Mouse (Mus musculus) heart, embryonic 11.5 days (tissue): ENCODE measurements around the gene Stambpl1. TPM values are rescaled to one million over a fixed set of nuclear protein-coding genes. Genes with fewer than 3 reads are reported as not detected.

ENCODE experiments used
- ATAC-seq: fragments of 200-750 bp; cut with Nextera tagmentation; replicated peaks from 2 replicates; pipeline ENCODE4 v1.8.0; 2017; ENCODE audit warnings: moderate library complexity; ENCODE audit not compliant: insufficient number of reproducible peaks, low FRiP score, low TSS enrichment
- H3K27ac ChIP-seq: fragments of 300-500 bp; sonication (generic); 2 replicates; pipeline ENCODE4 v1.5.1; 2014; ENCODE audit warnings: mild to moderate bottlenecking, low read depth, low read length
- H3K27me3 ChIP-seq: fragments of 300-500 bp; sonication (generic); 2 replicates; pipeline ENCODE4 v1.6.1; 2014; ENCODE audit warnings: mild to moderate bottlenecking, low read length, mixed read lengths; ENCODE audit not compliant: control insufficient read depth, insufficient read depth
- H3K36me3 ChIP-seq: fragments of 300-500 bp; sonication (generic); 2 replicates; pipeline ENCODE4 v1.6.1; 2014; ENCODE audit warnings: mild to moderate bottlenecking, low read length, moderate library complexity, mixed read lengths; ENCODE audit not compliant: control insufficient read depth, insufficient read depth
- H3K4me1 ChIP-seq: fragments of 300-500 bp; sonication (generic); 2 replicates; pipeline ENCODE4 v1.6.1; 2014; ENCODE audit warnings: low read length; ENCODE audit not compliant: control insufficient read depth, insufficient read depth
- H3K4me2 ChIP-seq: fragments of 300-500 bp; sonication (generic); 2 replicates; pipeline ENCODE4 v1.6.1; 2014; ENCODE audit warnings: mild to moderate bottlenecking, moderate library complexity
- H3K4me3 ChIP-seq: fragments of 300-500 bp; sonication (generic); 2 replicates; pipeline ENCODE4 v1.5.1; 2014; ENCODE audit warnings: low read depth, low read length
- H3K9ac ChIP-seq: fragments of 300-500 bp; sonication (generic); 2 replicates; pipeline ENCODE4 v1.6.1; 2014; ENCODE audit warnings: mild to moderate bottlenecking, low read depth, low read length, moderate library complexity
- H3K9me3 ChIP-seq: fragments of 300-500 bp; sonication (generic); replicated peaks from 2 replicates; pipeline ENCODE4 v1.6.1; 2016; ENCODE audit warnings: low read length; ENCODE audit not compliant: control insufficient read depth
- WGBS: fragments of 180-500 bp; shearing (Covaris S2); extraction: QIAGEN DNeasy Blood & Tissue Kit; methylation state at CpG from one replicate; pipeline ENCODE4 v1.1.7; 2014; ENCODE audit not compliant: insufficient replicate concordance; 5-methylcytosine and 5-hydroxymethylcytosine counted together
- polyA plus RNA-seq: library from polyadenylated mRNA; unstranded; fragments of >200 nt; fragmentation: Nextera tagmentation; extraction: Ambion mirVana; gene quantifications from 2 replicates; pipeline ENCODE4 v1.2.1, GENCODE M21; 2014

Stambpl1 gene
- polyA plus RNA-seq, 1 experiment from 2014 or later, result 5.2 TPM

DNA sequence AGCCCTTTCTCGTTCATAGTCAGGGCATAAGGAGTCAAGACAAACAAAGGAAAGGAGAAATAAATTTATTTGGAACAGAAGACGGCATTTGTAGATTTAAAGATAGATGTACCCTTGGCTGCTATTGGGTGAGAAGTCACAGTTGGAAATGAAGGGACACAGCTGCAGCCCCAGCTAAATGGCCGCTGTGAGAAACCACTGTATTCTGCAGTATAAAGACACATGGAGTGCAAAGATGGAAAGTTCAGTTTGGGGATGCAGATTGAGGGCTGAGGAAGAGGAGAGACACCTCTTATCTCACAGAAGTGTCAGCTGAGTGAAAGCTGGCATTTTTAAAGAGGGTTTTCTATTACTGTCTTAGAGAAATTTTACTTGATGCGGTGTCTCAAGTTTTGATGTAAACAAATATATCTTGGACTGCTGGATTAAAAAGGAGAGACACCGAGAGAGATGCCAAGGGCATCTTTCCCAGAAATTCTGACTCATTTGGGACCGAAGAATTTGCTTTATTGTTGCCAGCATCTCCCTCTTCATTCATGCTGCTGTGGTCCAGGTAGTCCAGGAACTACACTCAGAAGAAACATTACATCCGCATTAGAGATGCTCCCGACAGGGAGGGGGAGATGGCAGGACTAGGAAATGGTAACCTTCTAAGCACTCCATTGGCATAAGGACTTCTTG, 14.9 kb downstream of the Stambpl1 start:
- Histone ChIP-seq H3K27me3 (no peaks in the 10 kb centered on the region), H3K4me3 (no peak overlapping the region), H3K4me2 (no peak overlapping the region), H3K4me1 (no peaks in the 10 kb centered on the region), H3K27ac (no peak overlapping the region), H3K9ac (no peak overlapping the region), H3K9me3 (no peaks in the 10 kb centered on the region), H3K36me3 (no peaks in the 10 kb centered on the region)
- no peak for ATAC-seq
- 78% methylated on average over 8 of the region's 8 CpGs for WGBS

DNA sequence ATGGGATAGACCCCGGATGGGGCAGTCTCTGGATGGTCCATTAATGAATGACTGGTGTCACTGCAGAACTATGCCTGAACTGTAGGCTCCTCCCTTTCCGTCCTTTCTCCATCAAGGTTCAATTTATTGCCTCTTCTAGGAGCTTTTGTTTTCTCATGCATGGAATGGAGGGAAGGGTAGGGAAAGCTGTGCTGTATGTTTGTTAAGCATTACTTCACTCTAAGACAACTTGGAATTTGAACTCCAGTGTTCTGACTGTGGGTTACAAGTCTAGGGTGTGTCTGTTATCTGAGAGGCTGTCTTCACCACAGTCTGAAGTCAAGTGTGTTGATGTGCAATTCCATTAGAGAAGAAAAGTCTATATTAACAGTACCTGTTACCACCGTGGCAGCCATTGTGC, 17.0 kb downstream of the Stambpl1 start:
- Histone ChIP-seq H3K27me3 (no peaks in the 10 kb centered on the region), H3K9me3 (no peaks in the 10 kb centered on the region), H3K27ac (no peak overlapping the region), H3K9ac (no peak overlapping the region), H3K4me1 (no peaks in the 10 kb centered on the region), H3K36me3 (no peaks in the 10 kb centered on the region), H3K4me2 (no peak overlapping the region), H3K4me3 (no peak overlapping the region)
- ATAC-seq, result no peak
- 59% methylated on average over 3 of the region's 3 CpGs for WGBS

DNA sequence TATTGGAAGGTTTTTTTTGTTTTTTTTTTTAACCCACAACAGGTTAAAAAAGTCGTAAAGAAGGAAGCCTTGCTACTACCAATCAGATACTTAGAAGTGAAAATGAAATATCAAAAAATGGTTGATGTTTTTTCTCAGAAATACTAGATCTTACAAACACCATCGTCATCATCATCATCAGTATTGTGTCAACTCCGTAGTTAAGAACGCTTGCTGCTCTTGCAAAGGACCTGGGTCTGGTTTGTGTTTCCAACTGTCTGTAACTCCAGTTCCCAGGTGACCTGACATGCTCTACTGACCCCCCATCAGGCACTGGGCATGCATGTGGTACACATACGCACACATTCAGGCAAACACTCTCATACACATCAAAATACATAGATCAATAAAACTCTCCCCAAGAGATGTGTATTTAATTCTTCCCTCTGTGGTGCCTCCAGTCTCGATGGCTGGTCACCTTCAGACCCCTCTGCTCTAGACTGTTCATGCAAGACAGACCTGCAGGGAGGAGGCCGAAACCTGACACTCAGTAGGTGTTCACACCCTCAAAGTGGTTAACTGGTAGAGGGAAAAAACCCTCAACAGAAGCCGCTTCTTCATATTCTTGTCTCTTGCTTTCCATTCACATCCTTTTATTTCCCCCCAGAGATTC, 18.0 kb downstream of the Stambpl1 start:
- 78% methylated on average over 8 of the region's 8 CpGs for WGBS
- no peak overlapping the region for H3K27ac ChIP-seq
- ATAC-seq, result no peak

DNA sequence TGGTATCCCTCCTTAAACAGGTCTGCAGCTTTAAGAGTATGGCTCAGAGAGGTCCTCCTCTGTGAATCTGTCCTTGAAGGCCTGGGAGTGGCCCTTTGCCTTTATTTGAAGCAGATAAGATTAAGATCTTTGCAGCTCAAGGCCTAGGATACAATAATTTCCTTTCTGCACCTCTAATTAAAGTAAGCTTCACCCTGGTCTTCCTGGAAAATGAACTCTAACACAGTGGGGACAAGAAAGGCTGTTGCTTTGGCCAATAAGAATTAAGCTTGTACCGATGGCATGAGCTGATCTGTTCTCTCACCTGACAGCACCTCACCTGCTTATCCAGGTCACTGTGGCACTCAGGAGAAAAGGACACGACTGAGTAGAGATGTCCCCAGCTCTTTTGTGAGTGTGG, 18.8 kb downstream of the Stambpl1 start:
- Histone ChIP-seq H3K4me1 (no peaks in the 10 kb centered on the region), H3K4me2 (no peak overlapping the region), H3K4me3 (no peak overlapping the region), H3K9me3 (no peaks in the 10 kb centered on the region), H3K27ac (no peak overlapping the region), H3K27me3 (no peaks in the 10 kb centered on the region), H3K36me3 (no peaks in the 10 kb centered on the region), H3K9ac (no peak overlapping the region)
- WGBS, result 52% methylated on average over 2 of the region's 2 CpGs
- no peak for ATAC-seq

More for the DNA sequence above, 18.0 kb downstream of the Stambpl1 start:
- no peaks in the 10 kb centered on the region for H3K27me3 ChIP-seq
- no peaks in the 10 kb centered on the region for H3K4me1 ChIP-seq
- no peaks in the 10 kb centered on the region for H3K36me3 ChIP-seq
- H3K9me3 ChIP-seq, result no peaks in the 10 kb centered on the region
- H3K9ac ChIP-seq, result no peak overlapping the region
- no peak overlapping the region for H3K4me3 ChIP-seq
- H3K4me2 ChIP-seq, result no peak overlapping the region

DNA sequence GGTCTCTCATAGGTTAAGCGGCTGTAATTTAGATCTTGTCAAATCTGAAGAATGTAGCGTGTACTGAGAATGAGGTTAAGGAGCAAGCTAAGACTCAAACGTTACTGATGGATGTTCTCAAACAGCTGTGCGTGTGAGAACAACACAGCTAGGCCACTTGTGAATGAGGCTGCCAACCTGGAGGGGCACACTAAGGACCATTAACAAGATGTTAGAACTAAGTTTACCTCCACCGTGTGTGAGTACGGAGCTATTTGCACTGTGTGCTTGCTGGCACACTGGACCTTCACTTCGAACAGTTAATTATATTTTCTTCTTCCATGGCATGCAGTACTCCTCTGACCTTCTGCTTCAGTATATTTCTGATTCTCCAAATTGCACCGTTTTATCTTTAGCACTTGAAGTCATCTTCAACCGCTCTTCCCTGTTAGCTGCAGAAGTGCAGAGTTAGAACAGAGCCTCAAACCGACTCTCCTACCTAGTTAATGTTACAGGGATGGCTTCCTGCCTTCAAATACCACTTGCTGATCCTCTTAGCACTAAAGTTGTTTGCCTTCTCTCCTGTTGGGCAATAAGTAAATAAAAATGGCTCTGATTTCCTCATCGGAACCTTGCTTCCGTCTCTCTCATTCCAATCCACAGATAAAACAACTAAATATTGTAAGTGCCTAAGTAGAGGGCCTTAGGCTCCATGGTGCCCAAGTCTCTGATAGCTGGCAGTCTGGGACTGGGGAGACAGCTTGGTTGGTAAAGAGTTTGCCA, 20.6 kb downstream of the Stambpl1 start:
- H3K4me1 ChIP-seq, result no peaks in the 10 kb centered on the region
- no peak overlapping the region for H3K27ac ChIP-seq
- no peaks in the 10 kb centered on the region for H3K36me3 ChIP-seq
- no peaks in the 10 kb centered on the region for H3K27me3 ChIP-seq
- H3K4me2 ChIP-seq, result no peak overlapping the region
- H3K4me3 ChIP-seq, result no peak overlapping the region
- WGBS, result 78% methylated on average over 12 of the region's 12 CpGs
- ATAC-seq, result no peak
- no peaks in the 10 kb centered on the region for H3K9me3 ChIP-seq
- H3K9ac ChIP-seq, result no peak overlapping the region

DNA sequence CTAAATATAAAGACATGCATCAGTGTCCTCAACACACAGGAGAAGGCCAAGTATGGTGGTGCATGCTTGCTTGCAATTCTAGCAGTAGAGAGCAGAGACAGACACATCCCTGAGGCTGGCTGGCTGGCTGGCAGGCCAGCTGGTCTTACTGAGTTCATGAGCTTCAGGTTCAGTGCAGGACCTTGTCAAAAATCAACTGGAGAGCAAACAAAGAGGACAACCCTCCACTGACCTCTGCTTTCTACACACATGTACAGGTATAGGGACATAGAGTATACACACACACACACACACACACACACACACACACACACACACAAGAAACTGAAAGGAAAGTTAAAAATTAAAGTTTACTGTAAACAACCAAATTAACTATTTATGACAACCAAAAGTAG, 21.2 kb downstream of the Stambpl1 start:
- Histone ChIP-seq H3K9ac (no peak overlapping the region), H3K4me2 (no peak overlapping the region), H3K36me3 (no peaks in the 10 kb centered on the region), H3K27me3 (no peaks in the 10 kb centered on the region), H3K27ac (no peak overlapping the region), H3K4me1 (no peaks in the 10 kb centered on the region), H3K9me3 (no peaks in the 10 kb centered on the region), H3K4me3 (no peak overlapping the region)
- ATAC-seq, result no peak

DNA sequence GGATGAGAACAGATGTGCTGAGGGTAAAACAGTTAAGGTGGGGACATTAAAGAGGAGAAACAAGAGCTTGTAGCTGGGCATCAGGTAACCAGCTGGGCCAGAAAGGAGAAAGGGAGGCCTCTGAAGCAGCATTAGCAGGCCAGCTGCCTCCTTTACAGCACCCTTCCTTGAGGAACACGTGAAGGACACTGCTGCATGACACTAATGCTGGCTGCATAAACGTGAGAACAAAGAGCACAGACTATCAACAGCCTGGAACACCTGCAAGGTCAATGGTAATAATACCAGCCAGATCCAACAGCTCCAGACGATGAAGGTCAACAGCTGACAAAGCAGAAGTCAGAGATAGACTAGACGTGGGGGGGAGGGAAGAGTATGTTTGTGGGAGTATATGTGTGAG, 22.1 kb downstream of the Stambpl1 start:
- H3K4me3 ChIP-seq, result no peak overlapping the region
- no peak overlapping the region for H3K4me2 ChIP-seq
- H3K4me1 ChIP-seq, result no peaks in the 10 kb centered on the region
- WGBS, result 51% methylated on average over 4 of the region's 4 CpGs
- H3K27ac ChIP-seq, result no peak overlapping the region
- H3K36me3 ChIP-seq, result no peaks in the 10 kb centered on the region
- H3K9me3 ChIP-seq, result no peaks in the 10 kb centered on the region
- no peak for ATAC-seq
- no peak overlapping the region for H3K9ac ChIP-seq
- H3K27me3 ChIP-seq, result no peaks in the 10 kb centered on the region

DNA sequence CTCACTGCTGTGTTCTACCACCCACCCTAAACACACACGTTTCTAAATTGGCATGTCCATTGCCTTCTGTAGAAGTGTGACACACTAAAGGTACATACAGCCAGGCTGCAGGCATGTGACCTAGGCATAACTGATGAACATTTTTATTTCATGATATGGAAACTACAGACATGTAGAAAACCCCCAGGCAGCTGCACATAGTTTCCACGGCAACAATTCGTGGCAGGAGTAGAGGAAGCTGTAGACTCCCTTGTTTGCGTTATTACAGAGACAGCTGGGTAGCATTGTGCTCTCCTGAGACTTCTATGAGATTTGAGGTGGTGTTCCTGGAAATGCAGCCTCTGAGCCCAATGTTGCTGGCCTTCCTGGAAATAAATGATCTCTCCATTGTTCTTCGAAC, 24.9 kb downstream of the Stambpl1 start:
- no peaks in the 10 kb centered on the region for H3K4me1 ChIP-seq
- WGBS, result 83% methylated on average over 5 of the region's 5 CpGs
- H3K27ac ChIP-seq, result no peak overlapping the region
- no peaks in the 10 kb centered on the region for H3K36me3 ChIP-seq
- no peak overlapping the region for H3K4me3 ChIP-seq
- H3K9ac ChIP-seq, result no peak overlapping the region
- H3K9me3 ChIP-seq, result no peaks in the 10 kb centered on the region
- H3K27me3 ChIP-seq, result no peaks in the 10 kb centered on the region
- ATAC-seq, result no peak
- no peak overlapping the region for H3K4me2 ChIP-seq
